Mouse (Mus musculus): Measurements from ENCODE around the gene Foxe3. TPM values are rescaled to one million over a fixed set of nuclear protein-coding genes. Genes with fewer than 3 reads are reported as not detected.

Gene Foxe3
- polyA plus RNA-seq, 1 experiment: not detected

DNA sequence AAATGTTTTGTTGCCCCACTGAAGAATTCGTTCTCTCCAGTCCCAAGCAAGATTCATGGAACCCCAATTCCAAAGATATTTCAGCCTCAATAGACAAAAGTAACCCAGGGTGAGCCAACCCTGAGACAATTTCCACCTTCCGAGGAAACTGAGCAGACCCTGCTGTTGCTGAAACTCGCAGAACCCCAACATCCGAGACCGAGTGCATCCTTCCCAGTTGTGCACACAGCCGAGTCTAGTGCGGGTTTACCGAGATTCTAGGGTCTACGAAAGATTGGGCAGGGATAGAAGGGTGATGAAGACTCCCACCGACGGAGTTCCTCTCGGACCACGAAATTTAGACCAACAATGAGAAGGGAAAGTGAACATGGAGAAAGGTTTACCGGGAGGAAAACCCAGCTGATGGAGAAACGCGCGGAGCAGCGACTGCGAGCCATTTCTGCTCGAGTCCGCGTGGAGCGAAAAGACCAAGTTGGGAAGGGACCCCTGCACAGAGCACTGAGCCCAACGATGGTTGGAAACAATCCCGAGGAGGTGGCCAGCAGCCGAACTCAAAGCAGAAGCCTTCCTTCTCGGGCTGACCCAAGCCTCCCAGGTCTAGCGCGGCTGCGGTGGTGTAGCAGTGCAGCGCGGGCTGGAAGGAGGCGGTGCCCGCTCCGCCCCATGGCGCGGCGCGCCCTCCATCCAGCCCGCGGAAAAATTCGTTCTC, 24.0 kb downstream of the Foxe3 start:
- Histone ChIP-seq H3K4me1 (ENCODE audit: control insufficient read depth, insufficient read depth, low read length) (no peaks in the 10 kb centered on the region), H3K4me3 (ENCODE audit: insufficient read depth, low read depth, low read length) (no peak overlapping the region), H3K27ac (ENCODE audit: insufficient read depth, low read depth, low read length) (no peak overlapping the region)
- WGBS: 2% methylated on average over 42 of the region's 42 CpGs
- TF ChIP-seq CTCF (IDR thresholded peaks at IDR 0.05; ENCODE audit: insufficient read depth, low read depth, low read length): no peak
- TF ChIP-seq POLR2A (IDR thresholded peaks at IDR 0.05; ENCODE audit: insufficient read depth, low read depth, low read length): no peak

DNA sequence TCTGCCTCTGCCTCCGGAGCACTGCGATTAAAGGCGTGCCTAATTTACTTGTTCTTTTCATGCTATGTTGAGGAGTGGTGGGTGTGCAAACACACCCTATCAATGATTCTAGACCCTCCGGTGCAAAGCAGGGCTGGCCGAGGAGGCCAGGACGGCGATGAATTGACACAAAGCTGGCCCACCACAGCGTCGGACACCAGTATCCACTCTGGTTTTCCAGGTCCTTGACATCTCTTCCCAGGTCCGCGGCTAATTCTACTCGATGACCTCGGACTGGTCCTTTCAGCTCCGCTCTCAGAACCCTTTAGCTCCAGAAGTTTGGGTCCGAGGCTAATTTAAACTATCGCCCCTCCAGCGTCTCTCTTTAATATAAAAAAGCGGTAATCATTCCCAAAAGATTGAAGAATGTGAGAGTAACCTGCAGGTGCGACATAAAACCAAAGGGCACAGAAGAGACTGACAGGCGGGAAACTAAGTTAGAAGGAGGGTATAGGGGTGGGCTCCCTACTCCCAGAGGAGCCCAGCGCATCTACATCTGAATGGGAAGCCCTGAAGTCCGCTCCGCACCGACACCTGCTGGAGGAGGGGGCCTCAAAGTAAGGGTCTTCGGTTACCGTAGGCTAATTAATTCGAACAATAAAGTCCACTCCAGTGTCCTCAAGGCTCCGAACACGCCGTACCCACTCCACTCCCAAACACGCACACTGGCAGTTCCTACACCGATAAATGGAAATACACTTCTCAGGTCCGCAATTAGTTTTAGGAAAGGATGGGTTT, 24.8 kb downstream of the Foxe3 start:
- Histone ChIP-seq H3K27ac (ENCODE audit: insufficient read depth, low read depth, low read length) (no peak overlapping the region), H3K4me3 (ENCODE audit: insufficient read depth, low read depth, low read length) (no peak overlapping the region), H3K4me1 (ENCODE audit: control insufficient read depth, insufficient read depth, low read length) (no peaks in the 10 kb centered on the region)
- WGBS: 4% methylated on average over 33 of the region's 33 CpGs
- no peak for TF ChIP-seq CTCF (IDR thresholded peaks at IDR 0.05; ENCODE audit: insufficient read depth, low read depth, low read length)
- no peak for TF ChIP-seq POLR2A (IDR thresholded peaks at IDR 0.05; ENCODE audit: insufficient read depth, low read depth, low read length)

DNA sequence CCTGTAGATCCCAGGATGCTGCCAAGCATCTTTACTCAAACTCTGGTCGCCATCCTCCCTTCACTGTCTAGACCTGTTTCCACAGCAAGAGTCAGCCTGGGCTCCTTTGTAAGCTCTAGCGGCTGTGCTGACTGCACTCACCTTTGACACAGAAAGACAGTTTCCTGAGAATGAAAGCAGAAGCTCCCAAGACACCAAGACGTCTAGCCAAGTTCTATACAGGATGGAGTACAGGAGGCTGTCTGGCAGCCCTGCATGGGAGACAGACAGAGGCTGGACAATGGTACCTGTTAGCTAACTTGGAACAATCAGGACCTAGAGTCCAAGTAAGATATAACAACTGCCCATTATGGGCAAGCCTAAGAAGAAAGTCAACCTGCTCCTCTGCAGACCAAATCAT, 25.9 kb downstream of the Foxe3 start:
- 11% methylated on average over 3 of the region's 3 CpGs for whole genome bisulfite sequencing
- no peak overlapping the region for H3K27ac ChIP-seq (ENCODE audit: insufficient read depth, low read depth, low read length)
- H3K4me1 ChIP-seq (ENCODE audit: control insufficient read depth, insufficient read depth, low read length): no peaks in the 10 kb centered on the region

DNA sequence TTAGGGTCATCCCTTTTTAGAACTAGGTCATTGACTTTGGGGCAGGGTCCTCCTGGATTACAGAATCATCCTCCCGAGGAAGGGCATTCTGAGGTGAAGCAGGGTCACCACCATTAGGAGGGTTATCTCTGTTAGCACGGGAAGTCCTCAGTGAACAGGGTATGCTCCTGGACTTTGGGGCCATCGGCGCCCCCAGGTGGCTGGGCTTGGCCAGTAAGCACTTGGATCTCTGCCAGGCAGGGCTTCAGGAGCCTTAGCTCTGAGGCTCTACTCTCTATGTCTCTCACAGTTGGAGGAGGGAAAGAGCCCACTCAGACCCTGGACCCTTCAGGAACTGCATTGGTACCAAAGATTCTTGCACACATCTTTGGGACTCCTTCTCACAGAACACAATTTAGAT, 28.0 kb downstream of the Foxe3 start:
- 27% methylated on average over 4 of the region's 4 CpGs for WGBS
- Histone ChIP-seq H3K27ac (ENCODE audit: insufficient read depth, low read depth, low read length) (no peak overlapping the region), H3K4me3 (ENCODE audit: insufficient read depth, low read depth, low read length) (no peak overlapping the region), H3K4me1 (ENCODE audit: control insufficient read depth, insufficient read depth, low read length) (no peaks in the 10 kb centered on the region)
- TF ChIP-seq POLR2A (IDR thresholded peaks at IDR 0.05; ENCODE audit: insufficient read depth, low read depth, low read length) (no peak), CTCF (IDR thresholded peaks at IDR 0.05; ENCODE audit: insufficient read depth, low read depth, low read length) (no peak)

More for the DNA sequence above, 25.9 kb downstream of the Foxe3 start:
- no peak overlapping the region for H3K4me3 ChIP-seq (ENCODE audit: insufficient read depth, low read depth, low read length)
- TF ChIP-seq POLR2A (IDR thresholded peaks at IDR 0.05; ENCODE audit: insufficient read depth, low read depth, low read length) (no peak), CTCF (IDR thresholded peaks at IDR 0.05; ENCODE audit: insufficient read depth, low read depth, low read length) (no peak)

DNA sequence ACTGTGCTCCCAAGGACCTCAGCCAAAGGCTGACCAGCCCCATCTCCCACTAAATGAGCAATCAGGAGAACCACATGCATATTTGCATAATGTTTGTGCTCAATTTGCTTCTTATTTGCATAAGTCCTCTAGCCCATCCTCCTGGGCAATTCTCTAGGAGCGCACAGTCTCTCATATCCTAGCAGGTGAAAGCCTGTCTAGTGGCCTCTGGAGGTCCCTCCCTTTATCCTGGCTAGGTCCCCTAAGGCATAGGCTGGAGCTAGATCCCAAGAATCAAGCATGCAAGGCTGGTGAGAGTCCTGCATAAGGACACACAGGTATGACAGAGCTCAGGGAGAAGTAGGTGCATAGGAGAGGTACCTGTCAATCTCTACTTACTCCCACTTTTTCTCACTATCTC, 43.6 kb downstream of the Foxe3 start:
- no peak overlapping the region for H3K4me3 ChIP-seq (ENCODE audit: insufficient read depth, low read depth, low read length)
- H3K27ac ChIP-seq (ENCODE audit: insufficient read depth, low read depth, low read length): no peak overlapping the region
- WGBS: 74% methylated on average over 1 of the region's 1 CpGs
- no peaks in the 10 kb centered on the region for H3K4me1 ChIP-seq (ENCODE audit: control insufficient read depth, insufficient read depth, low read length)
- TF ChIP-seq POLR2A (IDR thresholded peaks at IDR 0.05; ENCODE audit: insufficient read depth, low read depth, low read length) (no peak), CTCF (IDR thresholded peaks at IDR 0.05; ENCODE audit: insufficient read depth, low read depth, low read length) (no peak)

DNA sequence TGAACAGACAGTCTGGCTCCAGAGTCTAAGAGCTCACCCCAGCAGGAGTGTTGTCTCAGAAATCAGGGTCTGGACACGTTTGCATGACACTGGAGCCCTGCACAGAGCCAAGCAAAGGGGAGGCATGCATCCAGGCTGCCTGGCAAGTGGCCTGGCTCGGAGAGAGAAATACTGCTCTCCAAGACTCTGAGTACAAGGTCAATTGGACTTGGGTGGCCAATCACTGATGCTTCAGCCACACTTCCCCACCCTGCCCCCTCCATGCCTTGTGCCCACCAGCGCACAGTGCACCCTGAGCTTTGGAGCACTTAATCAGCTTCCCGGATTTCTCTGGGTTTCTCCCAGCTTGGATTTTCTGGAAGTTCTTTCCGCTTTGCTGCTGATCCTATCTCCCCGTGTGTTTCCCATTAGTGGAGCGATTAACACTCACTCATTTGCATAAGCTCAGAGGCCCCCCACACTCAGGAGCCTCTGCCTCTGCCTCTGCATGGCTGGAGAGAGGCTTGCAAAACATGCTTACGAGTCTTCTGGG, 49.3 kb downstream of the Foxe3 start:
- H3K4me1 ChIP-seq (ENCODE audit: control insufficient read depth, insufficient read depth, low read length): no peaks in the 10 kb centered on the region
- no peak for TF ChIP-seq POLR2A (IDR thresholded peaks at IDR 0.05; ENCODE audit: insufficient read depth, low read depth, low read length)
- no peak for TF ChIP-seq CTCF (IDR thresholded peaks at IDR 0.05; ENCODE audit: insufficient read depth, low read depth, low read length)
- no peak overlapping the region for H3K27ac ChIP-seq (ENCODE audit: insufficient read depth, low read depth, low read length)
- 40% methylated on average over 8 of the region's 8 CpGs for WGBS
- H3K4me3 ChIP-seq (ENCODE audit: insufficient read depth, low read depth, low read length): no peak overlapping the region

Other genes starting within 250 kb of the Foxe3 start
- not detected in 2 replicates for gene Gm12830, start 104.3 kb downstream of the Foxe3 start, polyA plus RNA-seq (2012; ENCODE audit: insufficient read depth, insufficient read length, low replicate concordance, missing spikeins)
- not detected in 2 replicates for gene Foxd2, start 17.1 kb downstream of the Foxe3 start, polyA plus RNA-seq (2012; ENCODE audit: insufficient read depth, insufficient read length, low replicate concordance, missing spikeins)
- gene Cmpk1, start 61.2 kb upstream of the Foxe3 start, polyA plus RNA-seq (2012; ENCODE audit: insufficient read depth, insufficient read length, low replicate concordance, missing spikeins): not detected in 2 replicates
- gene Stil, start 74.1 kb upstream of the Foxe3 start, polyA plus RNA-seq (2012; ENCODE audit: insufficient read depth, insufficient read length, low replicate concordance, missing spikeins): not detected in 2 replicates
- not detected in 2 replicates for gene Tal1, start 130.4 kb upstream of the Foxe3 start, polyA plus RNA-seq (2012; ENCODE audit: insufficient read depth, insufficient read length, low replicate concordance, missing spikeins)
- gene Pdzk1ip1, start 162.7 kb upstream of the Foxe3 start, polyA plus RNA-seq (2012; ENCODE audit: insufficient read depth, insufficient read length, low replicate concordance, missing spikeins): not detected in 2 replicates
- gene Cyp4x1, start 208.3 kb upstream of the Foxe3 start, polyA plus RNA-seq (2012; ENCODE audit: insufficient read depth, insufficient read length, low replicate concordance, missing spikeins): not detected in 2 replicates